Mouse (Mus musculus) embryonic fibroblast, embryonic 13.5 days (primary cell): ENCODE data around the gene Coil. TPM values are rescaled to one million over a fixed set of nuclear protein-coding genes. Genes with fewer than 3 reads are reported as not detected.

Source experiments
- H3K27ac ChIP-seq: 2 replicates; pipeline ENCODE4 v1.5.1; 2012; ENCODE audit warnings: low read length, control low read depth, inconsistent platforms; ENCODE audit not compliant: insufficient read depth
- H3K4me1 ChIP-seq: 2 replicates; pipeline ENCODE4 v1.6.1; 2011; ENCODE audit warnings: low read length; ENCODE audit not compliant: control insufficient read depth, insufficient read depth
- H3K4me3 ChIP-seq: 2 replicates; pipeline ENCODE4 v1.5.1; 2011; ENCODE audit warnings: mild to moderate bottlenecking, control low read depth, low read length; ENCODE audit not compliant: insufficient read depth
- CTCF ChIP-seq: IDR thresholded peaks from 2 replicates; pipeline ENCODE4 v1.5.1; 2011; ENCODE audit warnings: mild to moderate bottlenecking, control low read depth, low read length, moderate library complexity, borderline replicate concordance; ENCODE audit not compliant: insufficient read depth
- POLR2A ChIP-seq: IDR thresholded peaks from 2 replicates; pipeline ENCODE4 v1.6.1; 2011; ENCODE audit warnings: low read depth, mild to moderate bottlenecking, control low read depth, low read length, moderate library complexity
- polyA plus RNA-seq: library from polyadenylated mRNA; stranded (reverse); fragments of >200 nt; gene quantifications from 2 replicates; pipeline ENCODE4 v1.2.4, GENCODE M21; 2011; ENCODE audit warnings: low read depth; ENCODE audit not compliant: missing spikeins, insufficient read length

The Coil gene
- polyA plus RNA-seq, 1 experiment: 8.9 TPM

- no peak overlapping the region for H3K27ac ChIP-seq
- no peak for TF ChIP-seq CTCF
- TF ChIP-seq POLR2A: no peak
- H3K4me3 ChIP-seq: no peak overlapping the region
- peaks cover 5% of the 10 kb centered on the region for H3K4me1 ChIP-seq
Measured at GRCm38 (mm10) chr11:89021687-89022086, 51.6 kb downstream of the Coil start.

GRCm38 (mm10) chr11:89022120-89022731 lies 52.2 kb downstream of the Coil start:
- Histone ChIP-seq H3K4me1 (peaks cover 5% of the 10 kb centered on the region), H3K27ac (no peak overlapping the region), H3K4me3 (no peak overlapping the region)
- TF ChIP-seq CTCF: no peak
- TF ChIP-seq POLR2A: no peak

- H3K4me1 ChIP-seq: peaks cover 5% of the 10 kb centered on the region
- TF ChIP-seq CTCF (no peak), POLR2A (no peak)
- no peak overlapping the region for H3K4me3 ChIP-seq
- H3K27ac ChIP-seq: no peak overlapping the region
Measured at GRCm38 (mm10) chr11:89023477-89023876, 53.4 kb downstream of the Coil start.

GRCm38 (mm10) chr11:89024181-89024881 lies 54.3 kb downstream of the Coil start:
- TF ChIP-seq POLR2A: no peak
- no peak for TF ChIP-seq CTCF
- peaks cover 5% of the 10 kb centered on the region for H3K4me1 ChIP-seq
- peak overlapping the region; percentile 50; the same call in 1 of the 2 replicates for H3K27ac ChIP-seq
- no peak overlapping the region for H3K4me3 ChIP-seq

- no peak overlapping the region for H3K27ac ChIP-seq
- no peak for TF ChIP-seq POLR2A
- no peak for TF ChIP-seq CTCF
- H3K4me3 ChIP-seq: no peak overlapping the region
- peaks cover 5% of the 10 kb centered on the region for H3K4me1 ChIP-seq
Measured at GRCm38 (mm10) chr11:89025603-89026002, 55.6 kb downstream of the Coil start.

GRCm38 (mm10) chr11:89026117-89026516 lies 56.1 kb downstream of the Coil start:
- Histone ChIP-seq H3K4me1 (peaks cover 7% of the 10 kb centered on the region), H3K4me3 (no peak overlapping the region), H3K27ac (no peak overlapping the region)
- no peak for TF ChIP-seq CTCF
- no peak for TF ChIP-seq POLR2A

- no peak for TF ChIP-seq CTCF
- TF ChIP-seq POLR2A: no peak
- Histone ChIP-seq H3K4me1 (peaks cover 7% of the 10 kb centered on the region; the same call in 1 of the 2 replicates), H3K27ac (no peak overlapping the region), H3K4me3 (no peak overlapping the region)
Measured at GRCm38 (mm10) chr11:89027955-89028361, 57.9 kb downstream of the Coil start.

- H3K4me3 ChIP-seq: no peak overlapping the region
- TF ChIP-seq CTCF: no peak
- no peak for TF ChIP-seq POLR2A
- H3K27ac ChIP-seq: no peak overlapping the region
- peaks cover 7% of the 10 kb centered on the region; the same call in 1 of the 2 replicates for H3K4me1 ChIP-seq
Measured at GRCm38 (mm10) chr11:89028871-89029405, 58.9 kb downstream of the Coil start.

- 0 out of 2 replicates have a peak, but pooled peaks cover 3% of the 10 kb centered on the region for H3K4me1 ChIP-seq
- H3K27ac ChIP-seq: no peak overlapping the region
- TF ChIP-seq POLR2A (no peak), CTCF (no peak)
- no peak overlapping the region for H3K4me3 ChIP-seq
Measured at GRCm38 (mm10) chr11:89030552-89030951, 60.5 kb downstream of the Coil start.

- Histone ChIP-seq H3K4me1 (0 out of 2 replicates have a peak, but pooled peaks cover 3% of the 10 kb centered on the region), H3K27ac (no peak overlapping the region), H3K4me3 (no peak overlapping the region)
- TF ChIP-seq POLR2A (no peak), CTCF (no peak)
Measured at GRCm38 (mm10) chr11:89031189-89031588, 61.1 kb downstream of the Coil start.
